Mouse (Mus musculus) spleen, adult 2 months (tissue): ENCODE measurements around the gene Dclre1a.

Source experiments
- CTCF ChIP-seq: fragments of 200-500 bp; IDR thresholded peaks from 2 replicates; pipeline ENCODE4 v1.5.1; 2011; ENCODE audit warnings: mild to moderate bottlenecking, inconsistent platforms; ENCODE audit not compliant: insufficient read depth, insufficient read length, insufficient replicate concordance; ENCODE audit errors: extremely low read depth
- POLR2A ChIP-seq: fragments of 200-500 bp; IDR thresholded peaks from 2 replicates; pipeline ENCODE4 v1.6.1; 2011; ENCODE audit warnings: low read depth, low read length, inconsistent platforms

- peak; percentile 4 for TF ChIP-seq POLR2A
- TF ChIP-seq CTCF: no peak
Measured at GRCm38 (mm10) chr19:56548230-56549032, 409 bp upstream of the Dclre1a start, which contains the start of gene Nhlrc2.
